Mouse (Mus musculus) thymus, adult 2 months (tissue): ENCODE results near the gene Snrnp70. TPM values are rescaled to one million over a fixed set of nuclear protein-coding genes. Genes with fewer than 3 reads are reported as not detected.

Source experiments
- DNase-seq: peaks from one replicate; pipeline ENCODE4 v3.0.0; 2021
- H3K27ac ChIP-seq: fragments of 200-500 bp; 2 replicates; pipeline ENCODE4 v1.5.1; 2012; ENCODE audit warnings: low read length, control low read depth; ENCODE audit not compliant: control insufficient read depth, insufficient read depth
- H3K27me3 ChIP-seq: fragments of 200-500 bp; 2 replicates; pipeline ENCODE4 v1.6.1; 2012; ENCODE audit warnings: mild to moderate bottlenecking, low read length, moderate library complexity, mixed read lengths; ENCODE audit not compliant: control insufficient read depth, insufficient read depth
- H3K36me3 ChIP-seq: fragments of 200-500 bp; 2 replicates; pipeline ENCODE4 v1.6.1; 2012; ENCODE audit warnings: mild to moderate bottlenecking, low read length, moderate library complexity; ENCODE audit not compliant: control insufficient read depth, insufficient read depth
- H3K4me1 ChIP-seq: fragments of 200-500 bp; replicated peaks from 2 replicates; pipeline ENCODE4 v1.6.1; 2012; ENCODE audit warnings: low read length; ENCODE audit not compliant: control insufficient read depth, insufficient read depth
- H3K4me3 ChIP-seq: fragments of 200-500 bp; 2 replicates; pipeline ENCODE4 v1.5.1; 2012; ENCODE audit warnings: mild to moderate bottlenecking, low read length, control low read depth, moderate library complexity; ENCODE audit not compliant: control insufficient read depth, insufficient read depth
- CTCF ChIP-seq: fragments of 200-500 bp; IDR thresholded peaks from 2 replicates; pipeline ENCODE4 v1.5.1; 2012; ENCODE audit warnings: mild to moderate bottlenecking, control low read depth, low read length, moderate library complexity, borderline replicate concordance; ENCODE audit not compliant: control insufficient read depth, poor library complexity, insufficient read depth; ENCODE audit errors: extremely low read depth
- POLR2A ChIP-seq: fragments of 200-500 bp; IDR thresholded peaks from 2 replicates; pipeline ENCODE4 v1.6.1; 2012; ENCODE audit warnings: mild to moderate bottlenecking, low read length, control low read depth, moderate library complexity; ENCODE audit not compliant: control insufficient read depth, poor library complexity, insufficient read depth; ENCODE audit errors: extremely low read depth
- WGBS: fragments of 180-500 bp; shearing (Covaris S2); methylation state at CpG from one replicate; pipeline ENCODE4 v1.1.7; 2018; 5-methylcytosine and 5-hydroxymethylcytosine counted together
- polyA plus RNA-seq: library from polyadenylated mRNA; depleted of rRNA; stranded (reverse); fragments of >200 nt; gene quantifications from 2 replicates; pipeline ENCODE4 v1.2.3, GENCODE M21; 2012

Gene Snrnp70
- polyA plus RNA-seq, 1 experiment: 725 TPM

DNA sequence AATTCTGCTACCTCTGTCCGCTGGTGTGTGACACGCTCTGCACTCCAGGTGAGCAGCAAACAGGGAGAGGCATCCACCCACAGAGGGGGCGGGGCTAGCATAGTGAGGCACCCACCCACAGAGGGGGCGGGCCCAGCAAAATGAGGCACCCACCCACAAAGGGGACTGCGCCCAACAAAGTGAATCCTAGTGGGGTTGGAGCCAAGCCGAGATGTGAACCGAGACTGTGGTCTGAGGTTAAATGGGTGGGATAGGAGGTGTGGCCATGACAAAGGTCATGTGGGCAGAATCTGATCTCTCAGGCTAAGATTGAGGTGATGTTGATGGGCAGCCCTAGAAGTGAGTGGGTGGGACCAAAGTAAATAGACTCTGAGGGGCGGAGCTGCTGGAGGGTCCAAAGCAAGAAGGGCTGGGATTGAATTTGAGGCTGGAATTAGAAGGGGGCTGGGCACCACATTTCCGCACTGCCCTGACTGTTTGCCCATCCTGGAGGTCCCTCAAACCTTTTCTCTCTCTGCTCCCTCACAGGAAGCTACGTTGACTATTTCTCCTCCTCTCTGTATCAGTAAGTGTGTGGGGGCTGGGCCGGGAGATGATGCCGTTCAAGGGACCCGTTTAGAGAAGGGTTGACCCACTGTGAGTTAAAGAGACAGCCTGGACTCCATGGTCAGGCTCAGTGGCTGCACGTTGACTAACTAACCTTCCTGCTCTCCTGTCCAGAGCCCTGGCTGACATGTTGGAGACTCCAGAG, 57.2 kb downstream of the Snrnp70 start:
- Histone ChIP-seq H3K36me3 (no peaks in the 10 kb centered on the region), H3K4me3 (no peak overlapping the region), H3K27me3 (peaks cover 12% of the 10 kb centered on the region; the same call in 1 of the 2 replicates), H3K4me1 (peaks cover 27% of the 10 kb centered on the region), H3K27ac (no peak overlapping the region)
- TF ChIP-seq POLR2A (no peak), CTCF (no peak)
- peak; percentile 35 for DNase-seq
- WGBS: 5% methylated on average over 14 of the region's 14 CpGs

GRCm38 (mm10) chr7:45337469-45337868, 58.1 kb downstream of the Snrnp70 start:
- Histone ChIP-seq H3K4me3 (no peak overlapping the region), H3K36me3 (no peaks in the 10 kb centered on the region), H3K27ac (no peak overlapping the region), H3K4me1 (peaks cover 34% of the 10 kb centered on the region), H3K27me3 (peaks cover 12% of the 10 kb centered on the region; the same call in 1 of the 2 replicates)
- no peak for DNase-seq
- TF ChIP-seq CTCF (no peak), POLR2A (no peak)
- 26% methylated on average over 4 of the region's 4 CpGs for WGBS

- peaks cover 34% of the 10 kb centered on the region for H3K4me1 ChIP-seq
- no peak for TF ChIP-seq POLR2A
- TF ChIP-seq CTCF: no peak
- 80% methylated on average over 4 of the region's 4 CpGs for WGBS
- H3K27me3 ChIP-seq: peaks cover 12% of the 10 kb centered on the region; the same call in 1 of the 2 replicates
- no peak overlapping the region for H3K4me3 ChIP-seq
- H3K36me3 ChIP-seq: no peaks in the 10 kb centered on the region
- DNase-seq: no peak
- H3K27ac ChIP-seq: no peak overlapping the region
These were observed 59.2 kb downstream of the Snrnp70 start for GRCm38 (mm10) chr7:45336319-45336718.

GRCm38 (mm10) chr7:45335056-45335455, 60.5 kb downstream of the Snrnp70 start, which contains the start of gene Hrc:
Gene Hrc, plus strand, starts transcription at chr7:45335290.
- DNase-seq: no peak
- 76% methylated on average over 5 of the region's 5 CpGs for WGBS
- Histone ChIP-seq H3K36me3 (no peaks in the 10 kb centered on the region), H3K4me1 (peaks cover 28% of the 10 kb centered on the region), H3K4me3 (no peak within 1 kb of the TSS), H3K27ac (no peak within 1 kb of the TSS), H3K27me3 (peaks cover 12% of the 10 kb centered on the region; the same call in 1 of the 2 replicates)
- no peak for TF ChIP-seq POLR2A
- TF ChIP-seq CTCF: no peak

DNA sequence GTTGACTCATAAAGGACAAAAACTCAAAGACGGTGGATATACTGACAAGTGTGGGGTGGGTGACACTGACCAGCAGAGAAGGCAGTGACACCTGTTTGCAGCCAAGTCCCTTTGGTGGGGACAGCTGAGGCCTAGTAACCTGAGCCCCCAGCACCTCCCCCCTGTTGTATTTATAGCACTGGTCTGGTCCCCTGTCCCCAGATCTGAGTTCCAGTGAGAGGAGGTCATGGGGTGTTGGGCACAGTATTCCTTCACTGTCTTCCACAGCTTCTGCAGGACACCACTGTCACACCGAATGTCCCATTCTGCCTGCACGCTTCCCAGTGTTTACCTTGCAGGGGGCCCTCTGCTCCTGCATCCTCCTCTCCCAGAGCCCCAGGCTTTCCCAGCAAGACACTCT, 60.9 kb downstream of the Snrnp70 start:
- DNase-seq: no peak
- TF ChIP-seq CTCF (no peak), POLR2A (no peak)
- Histone ChIP-seq H3K27ac (no peak overlapping the region), H3K27me3 (peaks cover 12% of the 10 kb centered on the region; the same call in 1 of the 2 replicates), H3K4me1 (peaks cover 24% of the 10 kb centered on the region), H3K36me3 (no peaks in the 10 kb centered on the region), H3K4me3 (no peak overlapping the region)
- WGBS: 90% methylated on average over 3 of the region's 3 CpGs

DNA sequence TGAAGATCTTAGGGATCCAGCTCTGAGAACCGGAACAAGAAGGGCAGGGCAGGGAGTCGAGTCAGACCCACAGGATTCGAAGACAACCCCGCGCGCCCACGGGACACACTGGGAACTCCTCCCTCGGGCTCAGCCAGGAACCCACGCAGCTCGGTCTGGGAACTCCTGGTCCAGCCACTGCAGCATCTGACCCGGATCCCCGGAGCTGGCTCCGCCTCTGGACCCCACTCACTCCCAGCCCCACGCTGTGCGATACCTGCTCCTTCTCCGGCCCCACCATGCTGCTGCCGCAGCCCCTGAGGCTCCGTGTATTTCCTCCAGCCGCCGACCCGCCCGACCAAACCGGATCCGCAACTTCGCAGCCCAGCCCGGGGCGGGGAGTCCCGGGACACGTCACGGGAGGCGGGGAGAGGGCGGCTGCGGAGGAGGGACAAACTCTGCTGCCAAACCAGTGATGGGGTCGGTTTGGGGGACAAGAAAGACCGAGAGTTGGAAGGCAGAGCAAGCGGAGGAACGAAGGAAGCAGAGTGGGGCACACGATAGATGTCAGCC, 62.0 kb downstream of the Snrnp70 start, which contains the start of gene Trpm4:
Gene Trpm4, minus strand, starts transcription at position 350 of the 552 bp plus-strand sequence.
- under 1% methylated on average over 38 of the region's 38 CpGs for WGBS
- Histone ChIP-seq H3K4me3 (peak within 1 kb of the TSS; percentile 70), H3K4me1 (peaks cover 18% of the 10 kb centered on the region), H3K27me3 (peaks cover 2% of the 10 kb centered on the region; the same call in 1 of the 2 replicates), H3K36me3 (no peaks in the 10 kb centered on the region), H3K27ac (no peak within 1 kb of the TSS)
- TF ChIP-seq CTCF (0 out of 2 replicates have a peak, but pooled peaks have one; percentile 24), POLR2A (peak; percentile 63)
- peak; percentile 89 for DNase-seq
